ENCODE assay signal across 22 mouse cellular contexts in genomic region chr9:70934587-70935295, GRCm38 (mm10). TPM values are rescaled to one million over a fixed set of nuclear protein-coding genes. Genes with fewer than 3 reads are reported as not detected.
DNase-seq lines count a peak whose midpoint lies in the region; ATAC-seq and TF ChIP-seq lines count a peak whose summit lies in the region.
"Had no signal": no experiment of that assay in that cellular context is flagged by ENCODE, and none has a peak within 500 bp of the region (broad histone marks: within the 10 kb centered on the region; RNA-seq: fewer than 3 reads in every experiment).

No protein-coding gene starts in this region.

- no peaks in the 10 kb centered on the region for H3K27me3 ChIP-seq in liver, adult 2 months (ENCODE audit: control insufficient read depth, insufficient read depth, low read length)
- H3K27me3 ChIP-seq in liver, embryonic 16.5 days (ENCODE audit: control insufficient read depth, insufficient read depth, low read depth, low read length): no peaks in the 10 kb centered on the region
- H3K27me3 ChIP-seq: embryonic facial prominence, embryonic 12.5 days; forebrain, embryonic 13.5 days; heart, embryonic 13.5 days had no signal

- H3K4me3 ChIP-seq in liver, adult 2 months (ENCODE audit: insufficient read depth, low read depth, low read length): peak overlapping the region; percentile 61
- peak overlapping the region; percentile 13; the same call in 1 of the 2 replicates for H3K4me3 ChIP-seq in liver, embryonic 16.5 days (ENCODE audit: low read depth, low read length)
- H3K4me3 ChIP-seq: embryonic facial prominence, embryonic 12.5 days; forebrain, embryonic 13.5 days; heart, embryonic 13.5 days had no signal

- H3K79me2 ChIP-seq in liver, adult 2 months (ENCODE audit: control insufficient read depth, insufficient read depth, low read length): peaks cover 24% of the 10 kb centered on the region; the same call in 1 of the 2 replicates

- peaks cover 56% of the 10 kb centered on the region for H3K4me1 ChIP-seq in liver, adult 2 months (ENCODE audit: control insufficient read depth, insufficient read depth, low read length)
- peaks cover 15% of the 10 kb centered on the region for H3K4me1 ChIP-seq in liver, embryonic 16.5 days (ENCODE audit: control insufficient read depth, low read depth, low read length)
- H3K4me1 ChIP-seq: embryonic facial prominence, embryonic 12.5 days; forebrain, embryonic 13.5 days; heart, embryonic 13.5 days had no signal

- no peak for TF ChIP-seq POLR2A in liver, adult 2 months (IDR thresholded peaks at IDR 0.05; ENCODE audit: extremely low read depth, insufficient read depth, low read length)

- WGBS in liver, adult 2 months: 20% methylated on average over 8 of the region's 8 CpGs
- WGBS in liver, embryonic 16.5 days (ENCODE audit: insufficient replicate concordance): 62% methylated on average over 8 of the region's 8 CpGs

- peak; percentile 73 for DNase-seq in heart, adult 11 months
- DNase-seq in heart, adult 18-20 months: no peak
- peak; percentile 98 for DNase-seq in liver, adult 2 months (ENCODE audit: extremely low read depth, low read depth, low spot score)
- no peak for DNase-seq in liver
- DNase-seq in ovary, postnatal 36 days (ENCODE audit: low spot score): no peak
- DNase-seq: adrenal gland, postnatal 10 days; B cell, adult 2 months; cerebellum, adult 11-12 months; cerebellum, adult 9-10 months; cerebellum, postnatal 25 days; forebrain, postnatal 0 days; gastrocnemius, postnatal 14 days; heart, postnatal 36 days had no signal

- H3K4me2 ChIP-seq in liver, embryonic 16.5 days (ENCODE audit: low read depth, low read length): peak overlapping the region; percentile 41; the same call in 1 of the 2 replicates
- H3K4me2 ChIP-seq: embryonic facial prominence, embryonic 12.5 days; forebrain, embryonic 13.5 days; heart, embryonic 13.5 days had no signal

- TF ChIP-seq CTCF in liver, adult 2 months (IDR thresholded peaks at IDR 0.05; ENCODE audit: low read depth, low read length): no peak

- no peaks in the 10 kb centered on the region for H3K36me3 ChIP-seq in liver, adult 2 months (ENCODE audit: control insufficient read depth, insufficient read depth, low read length)
- H3K36me3 ChIP-seq in liver, embryonic 16.5 days (ENCODE audit: control insufficient read depth, insufficient read depth): no peaks in the 10 kb centered on the region
- H3K36me3 ChIP-seq: embryonic facial prominence, embryonic 12.5 days; G1E; heart, embryonic 13.5 days had no signal

- H3K9me3 ChIP-seq in liver, embryonic 16.5 days (replicated peaks; ENCODE audit: control insufficient read depth, low read length): no peaks in the 10 kb centered on the region
- H3K9me3 ChIP-seq: embryonic facial prominence, embryonic 12.5 days; forebrain, embryonic 13.5 days; G1E had no signal

- H3K27ac ChIP-seq in liver, adult 2 months (replicated peaks; ENCODE audit: insufficient read depth, low read depth, low read length): peak overlapping the region; percentile 94
- peak overlapping the region; percentile 62 for H3K27ac ChIP-seq in liver, embryonic 16.5 days (ENCODE audit: low read length)
- H3K27ac ChIP-seq: embryonic facial prominence, embryonic 12.5 days; forebrain, embryonic 13.5 days; heart, embryonic 13.5 days had no signal

- peak overlapping the region; percentile 65 for H3K9ac ChIP-seq in liver, adult 2 months (ENCODE audit: low read depth, low read length)
- H3K9ac ChIP-seq in liver, embryonic 16.5 days (ENCODE audit: low read depth, low read length): no peak overlapping the region
- H3K9ac ChIP-seq: embryonic facial prominence, embryonic 12.5 days; forebrain, embryonic 13.5 days; forebrain, postnatal 0 days; heart, embryonic 13.5 days had no signal

- no peak; the same call in 1 of the 2 replicates for ATAC-seq in liver, embryonic 16.5 days (ENCODE audit: low read depth)
- ATAC-seq in erythroid progenitor cell, adult 5-6 weeks (replicated peaks; ENCODE audit: low FRiP score, poor library complexity, severe bottlenecking): no peak
- ATAC-seq: CD4-positive, CD25-positive, alpha-beta regulatory T cell, adult 4 months; forebrain, embryonic 13.5 days; forebrain, postnatal 0 days had no signal

RNA-seq across cellular contexts. Expression of gene Lipc, which starts 17.3 kb away (rescaled TPM):
- total RNA-seq in heart, adult 18-20 months (2021): under 1 TPM in 1 of 2 experiments, not detected in 1; 0.15 TPM
- total RNA-seq in liver, adult 2 months (2014; rRNA removed): 232 and 384 TPM in 2 replicates
- 204 and 210 TPM in 2 replicates for polyA plus RNA-seq in liver, adult 2 months (2012; rRNA removed)
- 44.3 and 45.9 TPM in 2 replicates for polyA plus RNA-seq in liver, embryonic 16.5 days (2015; fragmentation: Nextera tagmentation; extraction: Ambion mirVana)
- total RNA-seq in erythroid progenitor cell, adult 5-6 weeks (2015; ENCODE audit: low replicate concordance): not detected in 2 replicates
- 0.64 and 1.2 TPM in 2 replicates for total RNA-seq in erythroid progenitor cell, adult 5-6 weeks (2017; ENCODE audit: low replicate concordance)
- total RNA-seq: gastrocnemius, adult 18-20 months; gastrocnemius, postnatal 14 days; heart, postnatal 36 days had no signal
- polyA plus RNA-seq: CD4-positive, CD25-positive, alpha-beta regulatory T cell, adult 4 months; embryonic facial prominence, embryonic 12.5 days; forebrain, embryonic 13.5 days; G1E; hindbrain, embryonic 11.5 days had no signal

Comparison
In these comparisons a context has a peak if more than half of its experiments do, and no peak if none do; other contexts are left out.
1. DNase-seq: peak in heart, adult 11 months (single experiment) and liver, adult 2 months (single experiment); none in heart, adult 18-20 months (0 of 2), liver (single experiment) and ovary, postnatal 36 days (single experiment).
2. RNA of gene Lipc, which starts 17.3 kb away (total RNA-seq): 232 to 384 TPM in liver, adult 2 months; 0.64 to 1.2 TPM in erythroid progenitor cell, adult 5-6 weeks and 0.15 TPM in heart, adult 18-20 months; every median in the first group is over 100 times any median in the second.